Mouse (Mus musculus) ES-Bruce4 (cell line): Measurements from ENCODE around the gene Ccdc106.

Experiments
- CTCF ChIP-seq: IDR thresholded peaks from one replicate; pipeline ENCODE4 v1.8.1; 2011; ENCODE audit warnings: low read depth, low read length
- POLR2A ChIP-seq: IDR thresholded peaks from one replicate; pipeline ENCODE4 v1.8.1; 2011; ENCODE audit warnings: low read length; ENCODE audit not compliant: insufficient read depth

GRCm38 (mm10) chr7:5080815-5081214 lies 60.5 kb downstream of the Ccdc106 start:
- no peak for TF ChIP-seq POLR2A
- no peak for TF ChIP-seq CTCF
